Mouse (Mus musculus) bone marrow macrophage, adult 2 months (primary cell): ENCODE results near the gene Atp5mpl. TPM values are rescaled to one million over a fixed set of nuclear protein-coding genes. Genes with fewer than 3 reads are reported as not detected.

Source experiments
- H3K27ac ChIP-seq: 2 replicates; pipeline ENCODE4 v1.5.1; 2012; ENCODE audit warnings: low read depth, low read length; ENCODE audit not compliant: insufficient read depth
- H3K4me1 ChIP-seq: 2 replicates; pipeline ENCODE4 v1.6.1; 2012; ENCODE audit warnings: low read length; ENCODE audit not compliant: control insufficient read depth, insufficient read depth
- H3K4me3 ChIP-seq: 2 replicates; pipeline ENCODE4 v1.5.1; 2012; ENCODE audit warnings: mild to moderate bottlenecking, low read length, moderate library complexity; ENCODE audit not compliant: insufficient read depth
- CTCF ChIP-seq: IDR thresholded peaks from 2 replicates; pipeline ENCODE4 v1.5.1; 2012; ENCODE audit warnings: low read depth, mild to moderate bottlenecking, low read length, moderate library complexity
- POLR2A ChIP-seq: IDR thresholded peaks from 2 replicates; pipeline ENCODE4 v1.6.1; 2012; ENCODE audit warnings: mild to moderate bottlenecking, low read depth, low read length, borderline replicate concordance
- polyA plus RNA-seq: library from polyadenylated mRNA; stranded (reverse); fragments of >200 nt; gene quantifications from 2 replicates; pipeline ENCODE4 v1.2.4, GENCODE M21; 2012; ENCODE audit not compliant: missing spikeins, insufficient read depth, insufficient read length

Gene Atp5mpl
- polyA plus RNA-seq, result 335 and 339 TPM in 2 replicates

DNA sequence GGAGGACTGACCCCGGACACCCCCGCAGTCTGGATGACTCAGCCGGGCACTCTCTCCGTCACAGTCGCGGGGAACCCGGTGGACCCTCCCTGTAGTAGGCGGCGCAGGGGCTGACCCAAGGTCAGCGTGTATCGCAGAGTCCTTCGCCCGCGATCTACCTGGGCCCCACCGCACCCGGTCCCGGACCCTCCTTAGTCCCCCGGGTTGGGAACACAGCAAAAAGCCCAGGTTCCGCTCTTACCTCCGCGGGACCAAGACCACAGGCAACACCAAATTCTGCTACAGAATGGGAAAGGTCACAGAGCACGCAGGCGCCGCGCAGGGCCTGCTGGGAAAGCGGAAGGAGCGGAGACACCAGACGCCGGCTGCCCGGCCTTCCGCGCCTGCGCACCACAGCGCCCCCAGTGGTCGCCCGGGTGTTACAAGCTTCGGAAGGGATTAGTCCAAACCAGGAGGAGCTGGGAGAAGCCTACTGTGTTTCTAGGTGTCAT, at the start of gene Atp5mpl:
Gene Atp5mpl, minus strand, starts transcription at position 295 of the 491 bp plus-strand sequence.
- H3K27ac ChIP-seq, result peak within 1 kb of the TSS; percentile 84
- H3K4me1 ChIP-seq, result 0 out of 2 replicates have a peak, but pooled peaks cover 6% of the 10 kb centered on the region
- TF ChIP-seq CTCF, result peak; percentile 49
- no peak for TF ChIP-seq POLR2A
- H3K4me3 ChIP-seq, result peak within 1 kb of the TSS; percentile 97

DNA sequence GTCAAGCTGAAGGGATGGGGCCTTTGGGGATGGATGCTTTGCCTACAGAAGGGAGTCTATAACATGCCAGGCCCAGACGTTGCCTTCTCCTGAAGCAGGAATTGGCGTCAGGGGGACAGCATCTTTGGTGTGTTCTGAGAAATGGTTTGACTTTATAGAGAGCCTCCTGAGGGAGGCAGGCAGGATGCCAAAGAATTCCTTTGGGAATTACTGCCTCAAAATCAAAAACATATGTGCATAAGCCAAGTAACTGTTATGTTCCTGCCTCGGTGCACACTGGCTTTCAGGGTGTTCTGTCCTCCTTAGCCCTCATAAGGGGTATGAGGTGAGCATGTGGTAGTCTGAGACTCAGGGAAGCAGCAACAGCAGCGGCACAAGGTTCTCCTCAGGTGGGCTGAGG, 49.6 kb upstream of the Atp5mpl start:
- Histone ChIP-seq H3K27ac (no peak overlapping the region), H3K4me3 (no peak overlapping the region), H3K4me1 (no peaks in the 10 kb centered on the region)
- TF ChIP-seq POLR2A, result no peak
- TF ChIP-seq CTCF, result no peak

DNA sequence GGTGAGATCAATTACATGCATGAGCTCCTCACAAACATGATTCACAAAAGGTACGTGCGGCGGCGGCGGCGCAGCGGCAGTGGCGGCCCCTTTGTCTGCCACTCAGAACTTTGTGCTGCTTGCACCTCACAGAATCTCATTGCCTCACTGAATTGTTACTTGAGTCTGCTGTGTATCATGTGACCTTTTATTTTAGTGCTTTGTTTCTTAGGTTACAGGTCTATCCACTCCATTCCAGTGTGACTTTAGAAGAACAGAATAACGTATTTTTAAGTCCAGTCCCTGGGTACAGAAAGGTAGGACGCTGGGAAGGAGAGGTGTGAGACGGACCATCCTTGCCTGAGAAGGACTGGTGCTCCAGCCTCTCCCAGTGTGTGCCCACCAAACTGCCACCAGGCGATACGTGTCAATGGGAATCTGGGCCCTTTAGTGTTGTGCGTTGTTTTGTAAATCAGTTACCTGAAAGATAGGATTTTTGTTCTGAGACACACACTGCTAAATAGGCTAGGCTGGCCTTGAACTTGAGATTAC, 46.6 kb upstream of the Atp5mpl start:
- H3K4me3 ChIP-seq, result no peak overlapping the region
- H3K27ac ChIP-seq, result no peak overlapping the region
- no peaks in the 10 kb centered on the region for H3K4me1 ChIP-seq
- TF ChIP-seq CTCF, result no peak
- no peak for TF ChIP-seq POLR2A

DNA sequence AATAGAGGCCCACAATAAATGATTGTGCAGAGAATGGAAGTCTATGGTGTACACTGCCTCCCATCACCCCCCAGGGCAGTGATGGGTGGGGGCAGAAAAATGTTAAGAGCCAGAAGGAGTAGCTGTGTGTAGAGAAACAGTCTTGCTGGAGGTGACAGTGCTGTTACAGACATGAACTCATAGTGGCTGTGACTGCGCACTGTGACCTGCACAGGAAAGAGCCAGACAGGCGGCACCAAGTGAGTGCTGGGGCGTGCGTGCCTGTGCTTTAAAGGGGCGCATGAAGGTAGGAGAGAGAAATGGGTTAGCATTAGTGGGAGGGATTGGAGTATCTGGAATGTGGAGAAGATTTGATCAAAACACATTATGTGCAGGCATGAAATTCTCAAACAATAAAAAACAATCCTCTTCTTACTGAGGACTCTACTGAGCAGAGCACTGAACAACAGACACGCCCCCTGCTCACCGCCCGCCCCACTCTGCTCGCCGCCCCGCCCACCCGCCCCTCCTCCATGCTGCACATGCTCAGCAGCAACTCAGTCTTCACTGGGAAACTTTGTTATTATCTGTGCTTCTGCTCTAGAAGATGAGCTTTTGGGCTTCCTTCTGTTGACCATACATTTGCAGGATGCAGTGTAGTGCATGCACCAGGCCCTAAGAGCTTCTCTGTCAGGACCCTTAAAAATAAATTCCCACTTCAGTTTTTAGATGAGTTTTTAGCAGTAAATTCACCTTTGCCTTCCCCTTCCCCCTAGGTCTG, 45.9 kb upstream of the Atp5mpl start:
- no peak overlapping the region for H3K4me3 ChIP-seq
- TF ChIP-seq POLR2A (no peak), CTCF (no peak)

DNA sequence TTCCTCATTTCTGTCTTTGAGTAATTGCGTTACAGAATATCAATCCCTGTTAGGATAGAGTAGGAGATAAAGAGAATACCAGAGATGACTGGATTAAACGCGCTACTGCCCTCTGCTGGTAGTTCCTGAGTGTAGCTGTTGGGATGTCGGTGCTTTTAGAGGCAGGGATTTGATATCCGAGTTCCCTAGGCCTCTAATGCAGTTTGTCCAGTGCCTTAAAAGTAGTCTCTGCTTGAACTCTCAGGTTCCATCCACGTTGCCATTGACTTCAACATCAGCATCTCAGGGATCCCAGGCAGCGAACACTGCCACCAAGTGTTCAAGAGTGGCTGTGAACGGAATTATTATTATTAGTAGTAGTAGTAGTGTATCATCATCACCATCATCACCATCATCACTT, 34.4 kb upstream of the Atp5mpl start:
- Histone ChIP-seq H3K27ac (no peak overlapping the region), H3K4me3 (no peak overlapping the region), H3K4me1 (no peaks in the 10 kb centered on the region)
- TF ChIP-seq POLR2A (no peak), CTCF (peak; percentile 91)

More for the DNA sequence above, 45.9 kb upstream of the Atp5mpl start:
- Histone ChIP-seq H3K27ac (no peak overlapping the region), H3K4me1 (no peaks in the 10 kb centered on the region)

DNA sequence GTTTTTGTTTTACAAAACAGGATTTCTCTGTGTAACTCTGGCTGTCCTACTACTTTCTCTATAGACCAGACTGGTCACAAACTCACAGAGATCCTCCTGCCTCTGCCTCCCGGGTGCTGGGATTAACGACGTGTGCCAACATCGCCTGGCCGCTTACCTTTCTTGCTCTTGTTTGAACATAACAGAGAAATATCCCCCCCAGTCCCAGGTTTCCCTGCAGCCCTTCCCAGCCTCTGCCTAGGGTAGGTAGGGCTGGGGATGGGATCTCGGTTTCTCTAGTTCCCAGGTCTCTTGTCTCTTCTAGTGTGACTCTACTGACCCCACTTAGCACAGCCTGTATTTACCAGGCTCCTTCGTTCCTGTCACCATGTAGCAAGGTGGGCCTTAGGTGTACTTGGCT, 33.0 kb upstream of the Atp5mpl start:
- TF ChIP-seq CTCF, result no peak
- TF ChIP-seq POLR2A, result no peak
- H3K27ac ChIP-seq, result no peak overlapping the region
- no peaks in the 10 kb centered on the region for H3K4me1 ChIP-seq
- no peak overlapping the region for H3K4me3 ChIP-seq

DNA sequence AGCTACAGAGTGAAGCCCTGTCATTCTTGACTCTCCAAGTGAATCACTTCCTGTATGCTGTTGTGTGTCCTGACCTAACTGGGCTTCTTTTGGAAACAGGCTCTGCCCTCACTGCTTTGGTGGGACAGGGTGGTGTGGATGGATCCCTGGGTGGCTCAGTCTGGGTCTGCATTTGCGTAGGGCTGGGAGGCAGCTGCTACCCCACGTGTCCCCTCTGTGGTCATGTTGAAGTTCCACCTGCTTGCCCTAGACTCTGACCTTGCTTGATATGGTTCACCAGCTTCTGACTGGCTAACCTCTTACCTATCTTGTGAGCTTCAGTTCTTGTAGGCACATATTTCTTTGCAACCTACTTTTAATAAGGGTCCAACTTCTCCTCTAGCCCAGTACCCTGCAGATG, 28.4 kb upstream of the Atp5mpl start:
- TF ChIP-seq CTCF, result no peak
- no peak for TF ChIP-seq POLR2A

DNA sequence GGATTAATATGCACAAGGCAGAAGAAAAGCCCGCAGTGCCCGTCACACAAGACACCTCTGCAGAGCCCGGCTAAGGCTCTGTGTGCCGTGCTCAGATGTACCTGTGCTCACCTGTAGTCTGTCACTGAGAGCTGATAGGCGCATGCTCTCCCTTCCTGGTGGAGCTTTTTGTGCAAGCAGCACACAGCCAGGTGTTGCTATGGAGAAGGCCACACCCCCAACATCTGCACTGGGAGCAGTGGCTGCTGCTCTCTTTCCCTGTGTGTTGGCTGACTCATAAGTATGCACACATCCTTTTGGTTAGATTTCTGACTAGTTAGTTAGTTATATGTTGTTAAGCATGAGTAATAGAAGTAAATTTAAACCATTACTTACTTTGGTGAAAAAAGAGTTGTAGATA, 25.8 kb upstream of the Atp5mpl start:
- no peak for TF ChIP-seq CTCF
- Histone ChIP-seq H3K4me1 (no peaks in the 10 kb centered on the region), H3K27ac (no peak overlapping the region), H3K4me3 (no peak overlapping the region)

More for the DNA sequence above, 28.4 kb upstream of the Atp5mpl start:
- Histone ChIP-seq H3K4me1 (no peaks in the 10 kb centered on the region), H3K4me3 (no peak overlapping the region), H3K27ac (no peak overlapping the region)

DNA sequence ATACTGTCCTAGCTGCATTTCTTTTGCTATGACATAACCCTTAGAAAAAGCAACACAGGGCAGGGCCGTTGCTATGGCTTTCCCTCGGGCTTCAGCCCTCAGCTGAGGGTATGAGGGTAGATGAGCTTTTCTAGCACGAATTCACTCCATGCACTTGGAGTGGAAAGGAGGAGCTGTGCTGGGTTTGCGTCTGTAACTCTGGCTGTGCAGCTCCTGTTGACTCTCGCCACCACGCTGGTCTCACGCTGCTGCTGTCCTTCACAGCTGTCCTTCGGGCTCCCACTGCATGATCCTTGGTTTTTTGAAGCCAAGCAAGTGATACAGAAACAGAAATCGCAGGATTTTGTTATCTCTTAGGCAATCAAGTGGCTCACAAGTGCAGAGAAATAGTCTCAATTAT, 20.0 kb upstream of the Atp5mpl start:
- Histone ChIP-seq H3K4me1 (no peaks in the 10 kb centered on the region), H3K4me3 (no peak overlapping the region), H3K27ac (no peak overlapping the region)
- no peak for TF ChIP-seq POLR2A
- no peak for TF ChIP-seq CTCF

DNA sequence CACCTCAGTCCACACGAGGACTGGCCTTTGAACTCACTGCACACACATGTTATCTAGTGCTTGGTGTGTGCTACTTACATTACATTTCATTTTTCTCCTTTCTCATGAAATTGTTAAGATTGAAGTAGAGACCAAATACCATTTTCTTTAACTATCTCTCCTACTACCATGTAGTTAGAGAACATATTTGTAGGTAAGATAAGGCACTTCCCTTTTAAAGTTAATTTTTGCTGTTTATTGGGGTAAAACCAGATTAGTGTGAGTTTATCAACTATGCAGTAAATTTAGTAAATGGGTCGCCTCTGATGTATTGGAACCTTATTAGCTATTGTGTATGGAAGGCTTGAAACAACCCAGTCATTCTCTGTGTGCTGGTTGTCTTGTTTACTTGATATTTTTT, 16.4 kb upstream of the Atp5mpl start:
- Histone ChIP-seq H3K4me1 (no peaks in the 10 kb centered on the region), H3K27ac (no peak overlapping the region), H3K4me3 (no peak overlapping the region)
- TF ChIP-seq POLR2A, result no peak
- TF ChIP-seq CTCF, result no peak
